Mouse (Mus musculus) heart, embryonic 10.5 days (tissue): ENCODE measurements around the gene Cbl. TPM values are rescaled to one million over a fixed set of nuclear protein-coding genes. Genes with fewer than 3 reads are reported as not detected.

Source experiments
- DNase-seq: peaks from one replicate; pipeline ENCODE4 v3.0.0-alpha.2; 2017; ENCODE audit warnings: low spot score
- H3K27ac ChIP-seq: fragments of 300-500 bp; sonication (generic); 2 replicates; pipeline ENCODE4 v1.5.1; 2016; ENCODE audit warnings: mild to moderate bottlenecking
- H3K27me3 ChIP-seq: fragments of 300-500 bp; sonication (generic); 2 replicates; pipeline ENCODE4 v1.6.1; 2016; ENCODE audit warnings: mild to moderate bottlenecking; ENCODE audit not compliant: poor library complexity, insufficient read depth, severe bottlenecking
- H3K36me3 ChIP-seq: fragments of 300-500 bp; sonication (generic); 2 replicates; pipeline ENCODE4 v1.6.1; 2016; ENCODE audit warnings: mild to moderate bottlenecking, moderate library complexity
- H3K4me1 ChIP-seq: fragments of 300-500 bp; sonication (generic); 2 replicates; pipeline ENCODE4 v1.6.1; 2016; ENCODE audit warnings: mild to moderate bottlenecking
- H3K4me3 ChIP-seq: fragments of 300-500 bp; sonication (generic); 2 replicates; pipeline ENCODE4 v1.5.1; 2016; ENCODE audit warnings: mild to moderate bottlenecking, moderate library complexity
- H3K9me3 ChIP-seq: fragments of 300-500 bp; sonication (generic); 2 replicates; pipeline ENCODE4 v1.6.1; 2016; ENCODE audit warnings: mild to moderate bottlenecking, moderate library complexity
- WGBS: fragments of 180-500 bp; shearing (Covaris S2); methylation state at CpG from one replicate; pipeline ENCODE4 v1.1.7; 2016; 5-methylcytosine and 5-hydroxymethylcytosine counted together
- polyA plus RNA-seq: library from polyadenylated mRNA; unstranded; fragments of >200 nt; fragmentation: Nextera tagmentation; extraction: Ambion mirVana; gene quantifications from 2 replicates; pipeline ENCODE4 v1.2.1, GENCODE M21; 2016

Gene Cbl
- polyA plus RNA-seq, 1 experiment from 2014 or later: 16.2 TPM

DNA sequence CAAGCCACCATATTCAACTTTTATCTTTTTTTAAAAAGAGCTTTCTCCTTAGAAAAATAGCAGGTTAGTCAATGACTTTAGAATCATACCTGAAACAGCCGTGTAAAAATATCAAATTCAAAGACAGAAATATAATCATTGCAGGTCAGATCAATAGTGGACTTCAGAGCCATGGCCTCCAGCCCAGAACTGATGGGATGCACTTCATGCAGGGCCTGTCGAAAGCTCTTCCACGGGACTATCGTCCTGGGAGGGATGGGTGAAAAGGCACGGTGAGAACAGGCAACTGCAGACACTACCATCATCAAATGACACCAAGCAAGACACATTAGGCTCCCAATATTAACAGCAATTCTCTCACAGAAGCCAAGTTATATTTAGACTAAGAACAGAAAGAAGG, 64.9 kb downstream of the Cbl start:
- no peaks in the 10 kb centered on the region for H3K9me3 ChIP-seq
- H3K27ac ChIP-seq: no peak overlapping the region
- H3K27me3 ChIP-seq: no peaks in the 10 kb centered on the region
- no peak for DNase-seq
- 78% methylated on average over 5 of the region's 5 CpGs for WGBS
- peaks cover 67% of the 10 kb centered on the region for H3K36me3 ChIP-seq
- H3K4me3 ChIP-seq: no peak overlapping the region
- H3K4me1 ChIP-seq: peaks cover 33% of the 10 kb centered on the region

GRCm38 (mm10) chr9:44159886-44160285, 74.0 kb downstream of the Cbl start:
- no peak overlapping the region for H3K4me3 ChIP-seq
- H3K27me3 ChIP-seq: no peaks in the 10 kb centered on the region
- no peaks in the 10 kb centered on the region for H3K9me3 ChIP-seq
- H3K27ac ChIP-seq: no peak overlapping the region
- WGBS: 68% methylated on average over 3 of the region's 3 CpGs
- DNase-seq: no peak
- 0 out of 2 replicates have a peak, but pooled peaks cover 3% of the 10 kb centered on the region for H3K4me1 ChIP-seq
- peaks cover 86% of the 10 kb centered on the region for H3K36me3 ChIP-seq

- Histone ChIP-seq H3K27ac (no peak overlapping the region), H3K27me3 (no peaks in the 10 kb centered on the region), H3K4me1 (peaks cover 10% of the 10 kb centered on the region), H3K9me3 (no peaks in the 10 kb centered on the region), H3K36me3 (peaks cover 74% of the 10 kb centered on the region), H3K4me3 (no peak overlapping the region)
- DNase-seq: no peak
- 60% methylated on average over 3 of the region's 3 CpGs for WGBS
Observed at GRCm38 (mm10) chr9:44147290-44147689, 86.6 kb downstream of the Cbl start.

GRCm38 (mm10) chr9:44144718-44145060, 89.2 kb downstream of the Cbl start:
- DNase-seq: no peak
- Histone ChIP-seq H3K4me3 (no peak overlapping the region), H3K4me1 (peaks cover 14% of the 10 kb centered on the region), H3K9me3 (no peaks in the 10 kb centered on the region), H3K27ac (no peak overlapping the region), H3K36me3 (peaks cover 75% of the 10 kb centered on the region), H3K27me3 (no peaks in the 10 kb centered on the region)

- Histone ChIP-seq H3K4me3 (no peak overlapping the region), H3K27ac (no peak overlapping the region), H3K4me1 (peaks cover 20% of the 10 kb centered on the region), H3K27me3 (no peaks in the 10 kb centered on the region), H3K9me3 (no peaks in the 10 kb centered on the region), H3K36me3 (peaks cover 75% of the 10 kb centered on the region)
- DNase-seq: no peak
- 35% methylated on average over 7 of the region's 8 CpGs for WGBS
Observed at GRCm38 (mm10) chr9:44144023-44144717, 89.7 kb downstream of the Cbl start.

- H3K4me3 ChIP-seq: no peak overlapping the region
- peaks cover 75% of the 10 kb centered on the region for H3K36me3 ChIP-seq
- no peak overlapping the region for H3K27ac ChIP-seq
- H3K27me3 ChIP-seq: no peaks in the 10 kb centered on the region
- H3K9me3 ChIP-seq: no peaks in the 10 kb centered on the region
- 83% methylated on average over 5 of the region's 5 CpGs for WGBS
- H3K4me1 ChIP-seq: peaks cover 25% of the 10 kb centered on the region
- DNase-seq: no peak
Observed at GRCm38 (mm10) chr9:44143421-44143820, 90.4 kb downstream of the Cbl start.

DNA sequence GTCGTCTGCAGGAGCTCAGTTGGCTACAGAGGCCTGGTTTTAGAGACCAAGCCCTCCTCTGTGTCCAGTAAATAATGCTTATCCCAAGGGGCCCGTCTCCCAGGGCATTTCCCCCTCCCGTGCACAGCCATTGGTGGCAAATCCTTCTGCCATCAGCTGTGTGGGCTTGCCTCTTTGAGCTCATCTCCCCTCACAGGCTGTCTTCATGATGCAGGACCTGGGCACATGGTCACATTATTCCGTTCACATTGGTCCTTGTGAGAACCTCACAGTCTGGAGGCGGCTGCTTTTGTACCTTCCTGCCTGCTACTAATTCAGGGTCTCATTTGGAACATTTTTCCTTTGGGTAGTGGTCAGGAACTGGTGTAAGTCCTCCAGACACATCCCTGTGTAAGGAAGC, 91.9 kb downstream of the Cbl start:
- Histone ChIP-seq H3K4me1 (peaks cover 26% of the 10 kb centered on the region), H3K36me3 (peaks cover 86% of the 10 kb centered on the region), H3K27me3 (0 out of 2 replicates have a peak, but pooled peaks cover 3% of the 10 kb centered on the region), H3K9me3 (no peaks in the 10 kb centered on the region), H3K27ac (no peak overlapping the region), H3K4me3 (no peak overlapping the region)
- no peak for DNase-seq
- WGBS: 64% methylated on average over 5 of the region's 5 CpGs

- peaks cover 44% of the 10 kb centered on the region for H3K27me3 ChIP-seq
- WGBS: 65% methylated on average over 4 of the region's 4 CpGs
- H3K4me1 ChIP-seq: peaks cover 57% of the 10 kb centered on the region
- no peak overlapping the region for H3K27ac ChIP-seq
- no peak for DNase-seq
- H3K9me3 ChIP-seq: no peaks in the 10 kb centered on the region
- no peak overlapping the region for H3K4me3 ChIP-seq
- peaks cover 61% of the 10 kb centered on the region for H3K36me3 ChIP-seq
Observed at GRCm38 (mm10) chr9:44137846-44138245, 96.0 kb downstream of the Cbl start.

DNA sequence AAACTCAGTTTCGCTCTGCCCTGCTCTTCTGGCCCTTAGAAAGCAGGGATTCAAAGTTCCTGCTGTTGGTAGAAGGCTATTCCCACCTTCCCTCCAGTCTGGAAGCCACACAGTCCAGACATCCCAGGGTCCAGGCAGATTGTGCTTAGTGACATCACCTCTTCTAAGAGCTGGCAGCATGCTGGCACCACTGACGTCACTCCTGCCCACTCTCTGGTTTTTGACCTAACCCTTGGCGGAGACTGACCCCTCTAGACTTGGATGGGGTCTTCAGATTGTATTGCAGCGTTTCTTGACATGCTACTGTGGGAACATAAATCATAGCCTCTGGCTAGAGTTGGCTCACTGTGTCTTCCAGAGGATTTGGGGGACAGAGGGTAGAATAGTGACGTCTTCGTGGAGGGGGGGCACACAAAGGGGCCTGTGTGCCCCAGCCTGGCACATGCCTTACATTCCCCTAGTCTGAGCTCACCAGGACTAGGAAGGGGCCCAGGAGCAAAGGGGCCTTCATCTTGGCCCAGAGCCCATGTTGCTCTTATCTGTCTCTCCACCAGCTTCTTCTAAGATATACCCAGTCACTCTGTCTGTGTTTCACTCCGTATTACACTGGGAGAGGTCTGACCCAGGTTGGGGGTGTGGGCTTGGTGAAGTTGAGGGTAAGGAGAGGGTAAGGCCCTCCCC, 98.0 kb downstream of the Cbl start:
- H3K27ac ChIP-seq: peak overlapping the region; percentile 91
- no peaks in the 10 kb centered on the region for H3K9me3 ChIP-seq
- WGBS: 37% methylated on average over 7 of the region's 7 CpGs
- peaks cover 64% of the 10 kb centered on the region for H3K4me1 ChIP-seq
- peaks cover 43% of the 10 kb centered on the region for H3K36me3 ChIP-seq
- peaks cover 58% of the 10 kb centered on the region for H3K27me3 ChIP-seq
- H3K4me3 ChIP-seq: peak overlapping the region; percentile 83
- DNase-seq: no peak

DNA sequence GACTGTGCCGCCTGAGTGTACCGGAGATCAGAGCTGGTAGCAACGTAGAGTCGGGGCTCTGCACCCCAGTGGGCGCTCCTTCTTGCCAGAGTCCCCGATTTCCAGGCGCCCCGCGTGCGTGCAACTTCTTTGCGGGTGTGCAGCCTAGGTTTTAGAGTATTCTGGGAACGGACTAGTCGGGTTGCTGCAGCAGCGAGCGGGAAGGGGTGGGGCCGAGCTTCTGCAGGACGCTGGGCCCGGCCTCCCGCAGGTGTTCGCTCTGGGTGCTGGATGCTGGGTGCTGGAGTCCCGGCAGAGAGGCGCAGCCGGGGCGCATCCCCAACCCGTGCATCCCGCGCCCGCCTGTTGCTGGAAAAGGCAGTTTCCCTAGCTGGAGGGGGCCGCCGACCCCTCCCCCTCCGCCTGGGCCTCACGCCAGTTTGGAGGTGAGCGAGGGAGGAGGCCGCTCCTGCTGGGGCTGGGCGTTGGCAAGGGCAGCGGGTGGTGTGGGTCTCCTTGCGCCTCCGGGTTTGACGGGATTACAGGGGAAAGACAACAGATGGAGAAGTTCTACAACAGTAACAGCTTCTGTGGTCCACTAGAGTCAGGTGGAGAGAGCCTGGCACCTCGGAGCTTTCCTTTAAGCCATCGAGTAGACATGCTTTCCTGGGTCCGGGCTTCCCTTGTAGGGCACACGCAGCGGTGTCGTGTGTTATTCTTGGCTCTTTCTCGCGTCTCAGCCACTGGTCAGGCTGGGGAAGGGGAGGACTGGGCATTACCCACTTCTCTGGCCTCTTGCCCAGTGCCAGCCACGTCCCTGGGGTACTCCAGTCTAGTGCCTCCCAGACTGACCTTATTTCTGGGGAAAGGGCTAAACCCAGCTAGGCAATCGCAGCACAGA, 98.8 kb downstream of the Cbl start:
- Histone ChIP-seq H3K4me1 (peaks cover 69% of the 10 kb centered on the region), H3K9me3 (no peaks in the 10 kb centered on the region), H3K27ac (peak overlapping the region; percentile 91), H3K36me3 (peaks cover 36% of the 10 kb centered on the region), H3K4me3 (peak overlapping the region; percentile 83), H3K27me3 (peaks cover 60% of the 10 kb centered on the region)
- no peak for DNase-seq
- WGBS: 2% methylated on average over 48 of the region's 49 CpGs

DNA sequence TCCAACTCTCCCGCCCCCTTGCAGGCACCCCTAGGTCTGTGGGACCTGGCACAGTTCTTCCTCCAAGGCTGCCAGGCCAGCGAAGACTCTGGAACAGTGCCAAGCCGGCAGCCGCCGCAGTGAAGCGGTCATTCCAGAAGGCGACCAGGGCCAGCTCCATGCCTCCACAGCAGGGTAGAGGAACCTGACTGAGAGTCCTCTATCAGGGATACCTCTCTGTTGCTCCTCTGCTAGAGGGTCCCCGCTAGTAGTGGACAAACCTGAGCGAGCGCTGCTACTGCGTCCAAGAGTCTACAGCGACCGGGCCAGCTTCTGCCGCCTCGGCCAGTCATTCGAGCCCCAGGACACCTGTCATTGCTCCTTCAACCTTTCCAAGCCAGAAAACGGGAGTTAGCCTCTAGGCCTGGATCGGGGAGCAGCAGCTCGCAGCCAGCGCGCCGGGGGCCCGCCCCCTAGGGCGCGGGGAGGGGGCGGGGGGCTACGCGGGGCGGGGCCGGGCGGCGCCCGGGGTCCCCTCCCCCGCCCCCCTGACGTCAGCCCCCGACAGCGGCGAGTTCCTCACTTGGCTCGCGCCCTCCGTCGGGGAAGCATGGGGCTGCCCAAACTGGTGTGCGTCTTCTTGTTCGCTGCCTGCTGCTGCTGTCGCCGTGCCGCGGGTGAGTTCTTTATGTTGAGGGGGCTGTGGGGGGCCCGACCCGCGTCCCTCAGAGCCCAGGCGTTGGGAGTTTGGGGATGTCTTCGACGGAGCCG, 99.6 kb downstream of the Cbl start, which contains the start of gene Mcam:
Gene Mcam, plus strand, starts transcription at position 369 of the 750 bp plus-strand sequence.
- no peaks in the 10 kb centered on the region for H3K9me3 ChIP-seq
- peak within 1 kb of the TSS; percentile 83 for H3K4me3 ChIP-seq
- peak; percentile 83 for DNase-seq
- H3K27me3 ChIP-seq: peaks cover 60% of the 10 kb centered on the region
- peak within 1 kb of the TSS; percentile 91 for H3K27ac ChIP-seq
- H3K36me3 ChIP-seq: peaks cover 27% of the 10 kb centered on the region
- peaks cover 71% of the 10 kb centered on the region for H3K4me1 ChIP-seq
- WGBS: 1% methylated on average over 49 of the region's 55 CpGs

DNA sequence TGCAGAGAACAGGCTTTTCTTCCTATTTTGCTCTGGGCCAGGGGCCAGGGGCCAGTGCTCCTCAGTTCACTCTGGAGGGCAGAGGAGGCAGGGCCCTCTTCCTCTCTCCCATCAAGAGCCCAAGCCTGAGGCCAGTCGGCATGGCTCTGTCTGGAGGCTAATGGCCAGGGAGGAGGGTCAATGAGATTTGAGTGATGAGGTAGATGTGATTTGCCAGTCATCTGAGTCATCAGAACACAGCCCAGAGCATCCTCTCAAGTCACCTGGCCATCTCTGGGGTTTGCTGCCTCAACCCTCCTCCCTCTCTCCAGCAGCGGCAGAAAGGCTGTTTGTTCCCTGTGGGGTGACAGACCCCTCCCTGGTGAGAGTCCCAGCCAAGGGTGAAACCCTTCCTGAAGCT, 100.6 kb downstream of the Cbl start:
- WGBS: 20% methylated on average over 2 of the region's 2 CpGs
- peaks cover 60% of the 10 kb centered on the region for H3K27me3 ChIP-seq
- no peaks in the 10 kb centered on the region for H3K9me3 ChIP-seq
- peaks cover 70% of the 10 kb centered on the region for H3K4me1 ChIP-seq
- peak overlapping the region; percentile 83 for H3K4me3 ChIP-seq
- H3K36me3 ChIP-seq: peaks cover 18% of the 10 kb centered on the region
- no peak for DNase-seq
- H3K27ac ChIP-seq: peak overlapping the region; percentile 91; the same call in 1 of the 2 replicates
